Mouse (Mus musculus) T-helper 2 cell (primary cell): ENCODE results near the gene Mef2a.

Experiments
- in situ Hi-C: fragments of 300-600 bp; cut with MboI, MseI; formaldehyde crosslinking; loops from one replicate; pipeline ENCODE4 v1.15.1; 2025; ENCODE audit warnings: high pct_unique_total_duplicates

Gene Mef2a

GRCm38 (mm10) chr7:67372729-67373583 lies at the start of gene Mef2a:
TSS of gene Mef2a (minus strand) at chr7:67372858.
- in situ Hi-C loops = loop anchor here (10.0 kb wide), 1 partner anchor 262 kb away; no protein-coding TSS in a partner anchor

GRCm38 (mm10) chr7:67421476-67422186 lies 49.0 kb upstream of the Mef2a start:
- in situ Hi-C loops = no loop called here

DNA sequence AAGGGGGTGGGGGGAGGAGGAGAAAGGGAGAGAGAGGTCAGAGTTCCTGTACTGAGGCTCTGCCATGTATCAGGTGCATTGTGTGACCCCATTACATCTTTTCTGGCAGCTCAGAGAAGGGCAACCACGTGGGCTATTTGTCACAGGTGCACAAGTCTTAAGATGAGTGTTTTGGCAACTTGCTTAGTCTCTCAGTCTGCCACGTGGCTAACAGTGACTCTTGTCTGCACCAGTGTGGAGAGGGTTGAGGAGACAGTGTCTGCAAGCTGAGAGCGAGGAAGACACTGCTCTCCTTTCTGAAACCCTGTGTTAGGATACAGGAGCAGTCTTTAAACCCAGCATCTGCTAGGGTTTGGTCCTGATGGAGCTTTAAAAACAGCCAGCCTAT lies 48.4 kb upstream of the Mef2a start:
- in situ Hi-C loops = no loop called here

- in situ Hi-C loops = no loop called here
Measured at GRCm38 (mm10) chr7:67419591-67420314, 47.1 kb upstream of the Mef2a start.

DNA sequence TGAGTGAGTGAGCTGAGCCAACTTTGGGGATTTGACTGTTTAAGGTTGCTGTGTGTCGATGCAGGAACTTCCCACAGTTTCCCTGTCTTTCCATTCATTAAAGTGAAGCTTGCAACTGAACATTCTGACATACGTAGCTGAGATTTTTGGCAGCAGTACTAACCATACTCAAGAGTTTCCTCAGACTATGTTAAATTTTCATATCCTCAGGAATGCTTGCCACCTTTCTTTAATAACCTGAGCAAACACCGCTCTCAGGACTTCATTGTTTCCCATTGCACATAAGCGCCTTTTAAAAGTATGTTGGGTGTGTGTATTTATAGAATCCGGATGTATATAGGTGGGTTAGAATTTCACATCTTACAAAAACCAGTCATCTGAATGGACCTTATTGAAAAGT lies 45.5 kb upstream of the Mef2a start:
- in situ Hi-C loops = no loop called here

GRCm38 (mm10) chr7:67414766-67415165 lies 42.1 kb upstream of the Mef2a start:
- in situ Hi-C loops = no loop called here

GRCm38 (mm10) chr7:67412686-67413085 lies 40.0 kb upstream of the Mef2a start:
- in situ Hi-C loops = no loop called here

GRCm38 (mm10) chr7:67407019-67407418 lies 34.4 kb upstream of the Mef2a start:
- in situ Hi-C loops = no loop called here

DNA sequence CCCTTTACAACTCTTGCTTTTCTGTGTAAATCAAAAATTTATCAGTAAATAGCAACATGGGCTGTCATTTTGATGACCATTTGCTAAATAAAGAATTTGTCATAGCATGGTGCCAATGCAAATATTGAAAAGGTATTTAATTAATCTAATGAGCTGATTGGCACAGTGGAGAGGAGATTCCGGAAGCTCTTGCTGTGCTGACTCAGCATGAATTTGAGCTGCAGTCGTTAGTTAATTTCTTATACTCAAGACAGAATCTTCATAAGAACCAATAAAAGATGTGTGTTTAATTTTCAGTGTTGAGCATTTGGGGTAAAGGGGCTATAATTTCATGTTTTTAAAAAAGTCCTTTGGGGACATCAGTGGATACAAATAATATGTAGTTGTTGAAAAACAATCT lies 31.5 kb upstream of the Mef2a start:
- in situ Hi-C loops = no loop called here

DNA sequence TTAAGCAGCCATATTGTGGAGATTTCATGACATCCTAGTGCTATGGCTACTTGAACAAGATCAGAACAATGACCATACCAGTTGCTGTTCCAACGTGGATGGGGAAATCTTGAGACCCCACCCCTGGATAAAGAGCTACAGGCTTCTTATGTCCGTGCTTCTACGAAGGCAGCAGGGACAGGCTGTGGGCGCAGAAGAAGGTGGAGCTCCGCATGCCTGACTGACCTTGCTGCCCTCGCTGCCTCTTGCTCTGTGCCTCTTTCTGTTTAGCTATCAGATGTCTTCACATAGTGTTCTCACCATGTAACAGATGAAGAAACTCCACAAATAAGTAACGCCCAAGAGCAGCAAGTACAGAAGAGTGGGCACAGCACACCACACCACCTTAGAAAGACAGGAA lies 29.7 kb upstream of the Mef2a start:
- in situ Hi-C loops = no loop called here

DNA sequence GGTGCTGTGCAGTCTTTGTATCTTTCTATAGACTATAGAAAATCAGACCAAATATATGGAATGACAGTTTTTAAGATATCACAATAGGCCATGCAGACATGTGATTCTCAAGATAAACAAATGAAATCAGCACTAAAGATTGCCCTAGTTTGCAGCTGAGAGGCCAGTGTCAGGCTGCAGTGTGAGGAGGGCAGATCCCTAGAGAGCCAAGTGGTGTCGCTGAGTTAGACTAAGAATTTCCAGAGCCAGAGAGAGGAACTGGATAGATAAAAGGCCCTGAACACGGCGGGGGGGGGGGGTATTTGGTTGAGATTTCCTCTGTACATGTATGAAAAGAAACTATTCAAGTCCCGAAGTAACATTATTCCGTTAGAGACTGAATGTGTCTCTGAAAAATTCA lies 28.7 kb upstream of the Mef2a start:
- in situ Hi-C loops = no loop called here

DNA sequence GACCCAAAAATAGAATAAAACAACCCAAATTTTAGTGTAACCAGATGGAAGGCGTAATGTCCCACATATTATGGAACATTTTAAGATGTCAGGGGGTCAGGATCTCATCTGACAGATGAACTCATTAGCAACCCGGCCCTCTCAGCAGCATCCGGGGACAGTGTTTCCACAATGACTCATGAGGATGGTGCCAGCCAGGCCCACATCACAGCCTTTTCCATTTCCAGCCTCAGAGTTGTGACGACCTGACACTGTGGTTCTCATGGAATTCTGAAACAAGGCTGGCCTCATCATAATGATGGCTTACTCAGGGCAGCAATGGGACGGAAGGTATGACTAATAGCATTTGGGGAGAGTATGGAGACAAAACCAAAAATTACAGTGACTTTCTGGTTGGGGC lies 18.1 kb upstream of the Mef2a start:
- in situ Hi-C loops = no loop called here

DNA sequence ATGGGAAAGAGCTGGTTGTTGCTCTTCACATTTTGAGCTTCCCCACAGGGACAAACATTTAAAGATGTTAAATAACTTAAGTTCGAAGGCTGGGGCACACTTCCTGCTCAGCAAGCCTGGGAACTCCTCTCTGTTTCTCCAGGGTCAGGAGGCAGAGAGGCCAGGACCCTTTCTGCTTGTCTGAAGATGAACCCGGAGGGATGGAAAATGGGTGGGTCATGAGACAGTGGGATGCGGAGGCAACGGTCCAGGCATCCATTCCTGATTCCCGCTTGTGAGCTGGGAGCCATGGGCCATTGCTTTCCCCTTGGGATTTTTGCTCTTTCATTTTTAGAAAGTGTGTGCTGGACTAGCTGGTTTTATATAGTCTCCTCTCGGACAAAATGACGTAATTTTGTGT lies 17.4 kb upstream of the Mef2a start:
- in situ Hi-C loops = no loop called here

DNA sequence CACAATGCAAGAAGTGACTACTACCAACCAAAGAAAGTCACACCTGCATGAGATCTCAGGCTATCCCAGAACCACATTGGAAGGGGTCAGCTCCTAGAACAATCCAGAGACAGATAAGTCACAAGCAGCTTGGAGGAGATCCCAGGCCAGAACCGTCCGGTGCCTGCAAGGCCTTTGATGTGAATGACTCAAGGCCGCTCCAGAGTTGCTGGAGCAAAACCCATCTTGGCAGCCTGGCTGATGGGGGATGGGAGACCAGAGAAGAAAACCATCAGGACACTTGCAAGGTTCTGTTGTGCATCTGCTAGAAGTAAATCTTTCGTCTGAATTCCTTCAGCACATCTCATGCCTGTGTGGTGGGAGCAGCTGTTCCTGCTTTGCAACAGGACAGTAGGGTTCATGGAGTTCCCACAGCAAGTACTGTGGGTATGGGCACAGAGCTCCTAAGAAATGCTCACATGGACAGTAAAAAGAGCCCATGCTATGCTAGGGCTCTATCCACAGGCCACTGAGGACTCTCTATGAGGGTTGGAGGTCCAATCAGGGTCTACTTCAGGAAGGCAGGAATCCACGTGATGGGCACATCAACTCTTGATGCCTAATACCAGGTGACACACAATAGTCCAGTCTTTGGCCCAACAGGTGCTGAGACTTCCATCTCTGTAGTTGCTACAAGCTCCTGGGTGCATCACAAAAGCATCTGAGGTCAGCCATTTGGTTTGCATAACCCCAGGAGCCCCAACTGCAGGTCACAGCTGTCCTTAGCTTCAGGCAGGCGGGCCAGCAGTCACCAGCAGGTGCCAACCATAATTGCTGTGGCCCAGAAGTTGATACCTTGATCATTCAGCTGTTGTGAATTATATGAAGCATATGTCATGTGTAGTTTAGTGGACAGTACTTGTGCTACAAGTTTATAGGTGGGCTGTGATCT lies 12.5 kb upstream of the Mef2a start:
- in situ Hi-C loops = no loop called here

GRCm38 (mm10) chr7:67380174-67381129 lies 7.8 kb upstream of the Mef2a start:
- in situ Hi-C loops = no loop called here

- in situ Hi-C loops = loop anchor here (10.0 kb wide), 1 partner anchor 258 kb away; no protein-coding TSS in a partner anchor
Measured at GRCm38 (mm10) chr7:67376796-67377195, 4.1 kb upstream of the Mef2a start.

GRCm38 (mm10) chr7:67373975-67374374 lies 1.3 kb upstream of the Mef2a start:
- in situ Hi-C loops = loop anchor here (10.0 kb wide), 1 partner anchor 261 kb away; no protein-coding TSS in a partner anchor

DNA sequence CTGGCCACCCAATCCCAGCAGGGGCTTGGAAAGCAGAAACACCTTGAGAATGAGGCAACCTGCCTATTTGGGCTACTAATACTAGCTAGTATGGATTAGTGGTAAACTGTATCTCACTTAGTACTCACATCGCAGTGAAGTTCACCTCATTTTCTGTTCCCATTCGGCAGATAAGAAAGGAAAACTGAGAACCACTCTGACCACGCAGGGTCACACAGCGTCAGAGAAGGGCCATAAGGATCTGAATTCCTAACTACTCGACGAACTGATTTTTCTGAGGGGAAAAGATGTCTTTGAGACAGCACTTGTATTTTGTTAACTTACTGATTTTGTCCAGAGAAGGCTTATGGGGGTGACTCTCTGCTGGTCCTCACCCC lies 914 bp upstream of the Mef2a start:
- in situ Hi-C loops = loop anchor here (10.0 kb wide), 1 partner anchor 261 kb away; no protein-coding TSS in a partner anchor

GRCm38 (mm10) chr7:67371891-67372672 lies 576 bp downstream of the Mef2a start:
- in situ Hi-C loops = loop anchor here (10.0 kb wide), 1 partner anchor 263 kb away; no protein-coding TSS in a partner anchor
